Mouse (Mus musculus): ENCODE data around the gene Mink1. TPM values are rescaled to one million over a fixed set of nuclear protein-coding genes. Genes with fewer than 3 reads are reported as not detected.
A peak's percentile ranks its signal among the peaks of the same experiment; 100 is the strongest.

Gene Mink1
- total RNA-seq, 2 experiments from 2014 or later, result 115 to 139 TPM

GRCm38 (mm10) chr11:70623053-70623742 is 60.5 kb downstream of the Mink1 start:
- intact Hi-C loops (cut with DNase I), result no loop called here

GRCm38 (mm10) chr11:70625473-70625872 is 62.8 kb downstream of the Mink1 start:
- DNase-seq, result peak; percentile 58
- intact Hi-C loops (cut with DNase I), result no loop called here

More at GRCm38 (mm10) chr11:70623053-70623742, 60.5 kb downstream of the Mink1 start:
- DNase-seq, result no peak

GRCm38 (mm10) chr11:70626877-70627276 is 64.2 kb downstream of the Mink1 start:
- no peak for DNase-seq
- intact Hi-C loops (cut with DNase I), result no loop called here

GRCm38 (mm10) chr11:70628431-70628830 is 65.8 kb downstream of the Mink1 start:
- intact Hi-C loops (cut with DNase I), result no loop called here
- DNase-seq, result no peak

GRCm38 (mm10) chr11:70629557-70629956 is 66.9 kb downstream of the Mink1 start:
- intact Hi-C loops (cut with DNase I), result no loop called here

GRCm38 (mm10) chr11:70630129-70630528 is 67.4 kb downstream of the Mink1 start:
- no peak for DNase-seq
- intact Hi-C loops (cut with DNase I), result no loop called here

More at GRCm38 (mm10) chr11:70629557-70629956, 66.9 kb downstream of the Mink1 start:
- no peak for DNase-seq

- no peak for DNase-seq
- intact Hi-C loops (cut with DNase I), result no loop called here
These were observed 72.9 kb downstream of the Mink1 start for GRCm38 (mm10) chr11:70635601-70636000.

GRCm38 (mm10) chr11:70637764-70638163 is 75.1 kb downstream of the Mink1 start:
- no peak for DNase-seq
- intact Hi-C loops (cut with DNase I), result no loop called here

GRCm38 (mm10) chr11:70638293-70638692 is 75.6 kb downstream of the Mink1 start:
- intact Hi-C loops (cut with DNase I), result no loop called here
- no peak for DNase-seq

GRCm38 (mm10) chr11:70638714-70639278 is 76.1 kb downstream of the Mink1 start, which contains the start of gene Gp1ba:
Gene Gp1ba, plus strand, starts transcription at chr11:70639122.
- no peak for DNase-seq
- intact Hi-C loops (cut with DNase I), result no loop called here

GRCm38 (mm10) chr11:70639976-70640375 is 77.3 kb downstream of the Mink1 start:
- intact Hi-C loops (cut with DNase I), result no loop called here
- DNase-seq, result no peak

GRCm38 (mm10) chr11:70641241-70641640 is 78.6 kb downstream of the Mink1 start:
- DNase-seq, result no peak
- intact Hi-C loops (cut with DNase I), result no loop called here

GRCm38 (mm10) chr11:70643051-70643450 is 80.4 kb downstream of the Mink1 start:
- intact Hi-C loops (cut with DNase I), result no loop called here
- DNase-seq, result no peak

GRCm38 (mm10) chr11:70644564-70645103 is 82.0 kb downstream of the Mink1 start:
- no peak for DNase-seq
- intact Hi-C loops (cut with DNase I), result no loop called here

GRCm38 (mm10) chr11:70645461-70646258 is 83.0 kb downstream of the Mink1 start:
- DNase-seq, result no peak
- intact Hi-C loops (cut with DNase I), result no loop called here

GRCm38 (mm10) chr11:70646259-70646555 is 83.5 kb downstream of the Mink1 start:
- DNase-seq, result no peak
- intact Hi-C loops (cut with DNase I), result no loop called here

- intact Hi-C loops (cut with DNase I), result no loop called here
- peak; percentile 98 for DNase-seq
These were observed 84.3 kb downstream of the Mink1 start, which contains the start of the genes Rnf167 and Slc25a11 for GRCm38 (mm10) chr11:70646691-70647650. Gene Rnf167, plus strand, starts transcription at chr11:70647235. Gene Slc25a11, minus strand, starts transcription at chr11:70647479.

- DNase-seq, result peak; percentile 31
- intact Hi-C loops (cut with DNase I), result no loop called here
These were observed 85.2 kb downstream of the Mink1 start for GRCm38 (mm10) chr11:70647716-70648420.

GRCm38 (mm10) chr11:70648512-70648911 is 85.8 kb downstream of the Mink1 start:
- intact Hi-C loops (cut with DNase I), result no loop called here
- DNase-seq, result no peak
